Mouse (Mus musculus): ENCODE results near the gene Katnal1.

- TF ChIP-seq CTCF (IDR thresholded peaks at IDR 0.05; ENCODE audit: control insufficient read depth, insufficient read depth, insufficient read length) (no peak), USF1 (IDR thresholded peaks at IDR 0.05; ENCODE audit: low read depth) (no peak), MAX (IDR thresholded peaks at IDR 0.05) (no peak), FOSL1 (IDR thresholded peaks at IDR 0.05; ENCODE audit: insufficient read depth, low read length, poor library complexity, severe bottlenecking) (no peak), CEBPB (IDR thresholded peaks at IDR 0.05; ENCODE audit: low read depth) (no peak), MYOD1 (IDR thresholded peaks at IDR 0.05; ENCODE audit: control insufficient read depth, insufficient read length, low read depth) (no peak), MYOG (IDR thresholded peaks at IDR 0.05; ENCODE audit: control insufficient read depth, extremely low read depth, insufficient read length) (no peak)
These were observed 106.3 kb downstream of the Katnal1 start for GRCm38 (mm10) chr5:148822772-148823171.
